Mouse (Mus musculus): ENCODE data around the gene Prpf31.

Prpf31 gene

DNA sequence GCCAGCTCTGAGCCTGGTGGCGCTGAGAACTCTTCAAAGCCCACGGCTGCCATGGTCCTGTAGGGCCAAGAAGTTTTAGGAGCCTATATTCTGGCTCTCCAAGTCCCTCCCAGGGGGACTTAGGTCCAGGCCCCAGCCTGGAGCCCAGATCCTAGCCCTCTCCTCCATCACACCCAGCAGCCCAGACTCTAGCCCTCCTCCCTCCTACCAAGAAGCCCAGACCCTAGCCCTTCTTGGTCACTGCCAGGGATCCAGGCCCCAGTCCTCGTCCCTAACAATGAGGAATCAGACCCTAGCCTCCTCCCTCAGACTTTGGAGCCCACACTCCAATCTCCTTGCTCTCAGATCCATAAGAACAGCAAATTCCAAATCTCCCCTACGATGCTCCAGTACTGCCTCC lies 755 bp upstream of the Prpf31 start:
- DNase-seq (ENCODE audit: low read depth), result no peak

DNA sequence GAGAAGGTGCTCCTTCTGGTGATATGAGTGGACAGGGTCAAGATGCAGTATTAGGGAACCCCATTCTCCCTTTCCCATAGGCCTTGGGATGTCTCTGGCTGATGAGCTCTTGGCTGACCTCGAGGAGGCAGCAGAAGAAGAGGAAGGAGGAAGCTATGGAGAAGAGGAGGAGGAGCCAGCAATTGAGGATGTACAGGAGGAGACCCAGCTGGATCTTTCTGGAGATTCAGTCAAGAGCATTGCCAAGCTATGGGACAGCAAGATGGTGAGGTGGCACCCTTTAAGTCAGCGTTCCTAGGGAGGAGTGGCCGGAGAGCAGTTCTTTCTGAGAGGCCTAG lies 662 bp downstream of the Prpf31 start:
- no peak for DNase-seq (ENCODE audit: low read depth)

DNA sequence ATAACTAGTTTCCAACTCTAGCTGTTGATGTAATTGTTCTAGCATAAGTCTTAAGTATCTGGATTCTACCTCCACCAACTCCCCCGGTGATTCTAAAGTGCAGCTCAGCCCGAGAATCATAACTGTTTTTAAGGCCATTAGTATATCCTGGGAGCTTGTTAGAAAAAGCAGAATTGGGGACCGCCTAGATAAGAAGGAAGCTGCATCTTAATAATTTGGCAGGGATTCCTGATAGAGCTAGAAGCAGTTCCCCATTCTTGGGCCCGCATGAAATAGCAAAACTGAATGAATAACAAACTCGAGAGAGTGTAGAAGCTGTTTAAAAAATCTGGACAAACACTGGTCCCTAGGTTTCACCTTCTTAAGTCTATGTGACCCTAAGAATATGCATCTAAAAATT lies 13.6 kb downstream of the Prpf31 start:
- DNase-seq (ENCODE audit: low read depth), result no peak

DNA sequence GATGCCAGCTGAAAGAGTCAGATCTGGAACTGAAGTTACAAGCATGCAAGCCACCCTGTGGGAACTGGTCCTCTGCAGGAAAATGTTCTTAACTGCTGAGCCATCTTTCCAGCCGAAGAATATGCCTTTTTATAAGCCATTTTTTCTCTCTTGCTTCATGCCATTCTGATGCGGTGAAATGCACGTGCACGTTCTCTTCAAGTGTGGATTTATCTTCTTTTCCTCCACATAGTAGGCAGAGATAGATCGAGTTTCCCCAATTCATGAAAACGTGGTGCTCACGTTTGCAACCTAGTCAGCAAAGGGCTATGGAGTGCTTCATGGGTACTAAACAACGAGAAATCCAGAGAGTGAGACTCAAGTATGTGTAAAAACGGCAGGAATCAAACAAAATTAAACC lies 14.1 kb downstream of the Prpf31 start:
- no peak for DNase-seq (ENCODE audit: low read depth)

DNA sequence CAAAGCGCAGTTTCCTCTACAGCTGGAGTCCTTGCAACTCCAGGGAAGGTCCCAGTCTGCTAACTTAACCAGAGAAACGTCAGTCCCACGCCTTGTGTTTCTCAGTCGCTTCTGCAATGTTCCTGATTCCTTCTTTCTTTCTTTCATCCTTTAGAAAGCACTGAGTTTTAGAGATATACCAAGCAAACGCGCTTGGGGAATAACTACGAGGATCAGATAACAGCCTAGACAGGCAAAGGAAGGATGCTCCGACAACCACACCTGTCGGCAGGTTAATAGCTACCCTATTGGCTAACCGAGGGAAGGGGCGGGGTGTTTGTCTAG lies 14.5 kb downstream of the Prpf31 start:
- no peak for DNase-seq (ENCODE audit: low read depth)

DNA sequence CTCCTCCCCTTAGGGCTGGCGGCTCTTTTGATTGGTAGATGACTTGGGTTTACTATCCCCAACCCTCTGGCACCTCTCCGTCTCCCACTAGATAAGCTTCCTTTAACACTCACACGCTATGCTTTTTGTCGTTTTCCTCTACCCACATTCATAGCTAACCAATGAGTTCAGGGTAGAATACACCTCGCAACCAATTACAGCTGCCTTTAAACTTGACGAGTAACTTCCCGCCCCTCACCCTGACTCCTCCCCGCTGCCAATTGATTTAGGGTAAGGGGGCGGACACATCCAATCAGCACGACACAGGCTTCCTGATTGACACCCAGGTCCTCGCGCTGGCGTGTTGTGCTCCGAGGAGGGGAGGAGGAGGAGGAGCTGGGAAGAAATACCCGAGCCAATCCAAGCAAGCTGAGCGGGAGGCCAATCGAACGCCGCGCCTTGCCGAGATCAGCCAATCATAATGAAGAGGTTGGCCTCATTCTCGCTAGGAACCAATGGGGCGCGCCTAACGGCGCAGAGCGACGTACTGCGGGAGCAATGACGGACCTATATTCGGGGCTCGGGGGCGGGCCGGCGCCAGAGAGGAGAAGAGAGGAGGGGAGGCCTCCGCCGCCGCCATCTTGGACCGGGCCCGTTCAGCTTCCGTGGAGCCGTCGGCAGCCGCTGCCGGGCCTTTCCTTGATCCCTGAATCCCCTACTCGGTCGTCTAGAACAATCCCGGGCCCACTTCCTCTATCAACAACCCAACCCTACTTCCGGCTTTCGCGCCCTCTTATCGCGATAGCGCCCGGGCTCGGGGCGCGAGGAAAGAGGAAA lies 15.1 kb downstream of the Prpf31 start, which contains the start of gene Cnot3:
Cnot3 (plus strand) TSS at position 597 of the 816 bp plus-strand sequence.
- DNase-seq (ENCODE audit: low read depth), result peak; percentile 97

DNA sequence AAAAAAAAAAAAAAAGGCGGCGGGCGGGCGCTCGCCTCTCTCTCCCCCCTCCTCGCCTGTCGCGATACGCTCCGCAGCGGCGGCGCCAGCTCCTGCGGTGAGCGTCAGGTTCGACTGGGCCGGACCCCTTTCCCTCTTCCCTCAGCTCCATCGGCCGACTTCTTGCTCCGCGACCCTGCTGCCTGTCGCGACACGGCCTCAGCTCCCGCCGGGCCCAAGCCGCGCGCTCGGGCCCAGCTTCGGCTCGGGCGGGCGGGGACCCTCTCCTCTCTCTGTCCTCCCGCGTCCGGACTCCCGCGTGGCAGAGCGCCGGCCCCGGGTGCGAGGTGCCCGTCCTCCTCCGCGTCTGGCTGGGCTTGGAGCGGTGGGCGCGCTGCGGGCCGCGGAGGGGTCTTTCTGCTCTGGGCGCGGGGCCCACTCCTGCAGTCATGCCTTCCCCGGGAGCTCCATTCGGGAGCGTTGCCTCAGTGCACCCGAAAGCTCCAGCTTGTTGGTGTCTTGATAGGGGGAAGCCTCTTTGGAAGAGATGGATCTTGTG lies 15.8 kb downstream of the Prpf31 start:
- no peak for DNase-seq (ENCODE audit: low read depth)

DNA sequence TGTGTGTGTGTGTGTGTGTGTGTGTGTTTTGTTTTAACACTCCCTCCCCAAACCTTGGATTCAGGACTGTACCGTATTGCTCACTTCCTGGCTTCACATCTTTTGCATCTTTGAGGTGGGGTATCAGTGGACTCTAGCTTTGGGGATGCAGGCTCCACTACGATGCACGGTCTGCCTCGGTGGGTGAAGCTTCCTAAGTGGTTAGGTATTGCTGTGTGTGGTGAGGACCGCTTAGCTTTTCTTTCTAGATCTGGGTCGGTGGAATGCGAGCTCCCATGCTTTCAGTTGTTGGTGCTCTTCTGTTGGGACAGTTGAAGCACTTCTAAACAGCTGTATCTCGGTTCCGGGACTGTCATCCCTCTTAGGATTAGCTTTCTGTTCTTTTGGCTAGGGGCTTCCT lies 16.4 kb downstream of the Prpf31 start:
- no peak for DNase-seq (ENCODE audit: low read depth)

DNA sequence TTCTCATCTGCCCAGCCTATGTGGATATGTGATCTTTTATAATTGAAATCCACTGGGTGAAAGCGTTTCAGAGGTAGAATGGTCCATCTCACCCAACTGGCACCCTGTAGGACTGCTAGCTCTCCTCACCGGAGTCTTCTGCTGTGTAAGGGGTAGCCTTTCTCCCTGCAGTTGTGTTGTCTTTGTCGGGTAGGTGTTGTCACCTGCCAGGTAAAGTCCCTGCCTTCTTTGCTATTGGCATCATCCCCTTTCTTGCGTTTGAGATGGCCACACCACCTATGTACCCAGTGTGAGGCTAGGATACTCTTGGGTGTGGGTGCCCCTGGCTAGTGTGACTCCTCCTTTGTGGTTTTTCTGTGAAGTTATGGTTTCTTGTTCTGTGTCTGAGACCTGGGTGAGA lies 16.9 kb downstream of the Prpf31 start:
- DNase-seq (ENCODE audit: low read depth), result no peak

DNA sequence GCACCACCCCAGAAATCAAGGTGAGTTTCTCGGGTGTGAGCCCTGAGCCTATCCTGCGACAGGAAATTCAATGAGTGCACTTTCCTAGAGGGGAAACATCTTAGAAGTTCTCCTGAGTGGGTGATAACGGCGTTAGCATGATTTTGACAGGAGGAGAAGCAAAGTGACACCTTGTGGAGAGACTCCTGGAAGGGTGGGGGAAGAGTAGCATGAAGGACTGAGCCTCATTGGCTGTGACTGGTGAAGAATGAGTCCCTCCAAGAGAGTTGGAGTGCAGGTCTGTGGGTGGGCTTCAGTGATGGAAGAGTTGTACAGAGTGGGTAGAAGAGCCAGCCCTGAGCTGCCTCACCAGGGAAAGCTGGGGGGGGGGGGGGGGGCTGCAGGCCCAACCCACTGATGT lies 27.2 kb downstream of the Prpf31 start:
- no peak for DNase-seq (ENCODE audit: low read depth)

DNA sequence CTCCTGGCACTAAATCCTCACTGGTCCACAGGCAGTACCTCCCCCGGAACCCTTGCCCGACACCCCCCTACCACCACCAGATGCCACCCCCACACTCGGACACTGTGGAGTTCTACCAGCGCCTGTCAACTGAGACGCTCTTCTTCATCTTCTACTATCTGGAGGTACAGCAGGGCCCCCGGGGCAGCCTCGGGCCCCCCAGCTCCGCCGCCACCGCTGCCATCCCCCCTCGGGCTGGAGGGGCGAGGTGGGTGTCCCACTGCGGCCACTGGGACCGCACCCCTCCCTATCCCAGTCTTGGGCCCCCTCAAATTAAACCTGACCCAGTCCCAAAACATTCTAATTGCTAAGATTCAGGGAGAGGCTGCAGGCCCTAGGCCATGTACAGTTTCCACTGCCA lies 28.8 kb downstream of the Prpf31 start:
- no peak for DNase-seq (ENCODE audit: low read depth)

DNA sequence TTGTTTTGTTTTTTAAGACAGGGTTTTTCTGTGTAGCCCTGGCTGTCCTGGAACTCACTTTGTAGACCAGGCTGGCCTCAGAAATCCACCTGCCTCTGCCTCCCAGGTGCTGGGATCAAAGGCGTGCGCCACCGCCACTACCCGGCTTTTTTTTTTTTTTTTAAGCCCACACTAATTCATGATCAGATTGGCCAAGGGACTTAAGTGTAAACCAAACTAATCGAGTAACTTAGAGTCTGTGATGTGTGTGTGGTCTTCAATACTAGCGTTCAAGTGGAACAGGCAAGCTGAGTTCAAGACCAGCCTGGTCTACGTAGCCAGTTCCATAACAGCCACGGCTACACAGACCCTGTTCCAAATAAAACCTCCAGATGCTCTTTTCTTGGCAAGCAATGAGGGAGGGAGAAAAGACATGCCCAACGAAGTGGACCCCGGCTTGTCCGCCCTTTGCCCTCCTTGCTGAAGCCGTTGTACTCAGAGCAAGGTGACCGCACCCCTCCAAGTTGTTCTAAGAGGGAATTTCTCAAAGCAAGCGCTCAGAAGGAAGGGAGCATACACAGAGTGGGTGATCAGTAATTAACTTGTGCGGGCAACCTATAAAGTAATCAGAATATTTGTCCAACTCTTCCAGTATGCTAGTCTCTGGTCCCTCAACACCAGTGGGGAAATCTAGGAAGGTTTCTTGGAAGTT lies 34.9 kb downstream of the Prpf31 start:
- no peak for DNase-seq (ENCODE audit: low read depth)

DNA sequence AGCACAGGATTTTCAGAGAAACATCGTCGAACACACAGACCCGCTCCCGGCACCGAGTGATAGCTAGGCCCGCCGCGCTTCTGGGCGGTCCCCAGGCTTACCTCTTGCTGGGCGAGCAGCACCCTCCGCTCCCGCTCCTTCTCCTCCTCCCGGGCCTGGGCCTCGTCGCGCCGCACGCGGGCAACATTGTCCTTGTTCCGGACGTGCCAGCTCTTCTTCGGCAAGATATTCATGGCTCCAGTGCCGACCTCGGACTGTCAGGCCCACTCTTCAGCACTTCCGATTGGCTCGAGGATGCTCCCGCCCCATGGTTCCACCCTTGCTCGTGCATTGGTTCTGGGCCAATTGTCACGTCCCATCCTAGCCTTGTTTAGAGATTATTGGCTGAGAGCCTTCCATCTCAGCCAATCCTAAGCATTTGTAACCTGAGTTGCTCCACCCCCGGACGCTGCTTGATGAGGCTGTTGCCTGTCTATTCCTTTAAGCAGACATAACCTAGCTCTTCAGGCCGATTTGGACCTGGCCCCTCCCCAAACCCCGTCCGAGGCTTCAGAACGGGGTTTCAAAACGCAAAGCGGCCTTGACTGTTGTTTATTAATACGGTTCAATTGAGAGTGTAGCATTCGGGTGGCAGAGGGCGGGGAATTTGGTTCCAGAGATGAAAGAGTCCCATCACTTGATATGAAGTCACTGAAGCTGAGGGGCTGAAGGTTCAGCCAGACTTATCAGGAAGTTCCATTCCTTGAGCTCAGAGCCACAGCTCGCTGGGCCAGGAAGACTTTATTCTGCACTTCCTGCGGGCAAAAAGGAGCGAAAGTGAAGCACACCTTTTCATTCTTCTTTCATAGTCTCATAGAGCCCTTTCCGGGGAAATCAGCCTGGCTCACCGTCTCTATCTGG lies 35.7 kb downstream of the Prpf31 start, which contains the start of gene Leng1:
Leng1 (minus strand) TSS at position 626 of the 900 bp plus-strand sequence.
- DNase-seq (ENCODE audit: low read depth), result peak; percentile 96

DNA sequence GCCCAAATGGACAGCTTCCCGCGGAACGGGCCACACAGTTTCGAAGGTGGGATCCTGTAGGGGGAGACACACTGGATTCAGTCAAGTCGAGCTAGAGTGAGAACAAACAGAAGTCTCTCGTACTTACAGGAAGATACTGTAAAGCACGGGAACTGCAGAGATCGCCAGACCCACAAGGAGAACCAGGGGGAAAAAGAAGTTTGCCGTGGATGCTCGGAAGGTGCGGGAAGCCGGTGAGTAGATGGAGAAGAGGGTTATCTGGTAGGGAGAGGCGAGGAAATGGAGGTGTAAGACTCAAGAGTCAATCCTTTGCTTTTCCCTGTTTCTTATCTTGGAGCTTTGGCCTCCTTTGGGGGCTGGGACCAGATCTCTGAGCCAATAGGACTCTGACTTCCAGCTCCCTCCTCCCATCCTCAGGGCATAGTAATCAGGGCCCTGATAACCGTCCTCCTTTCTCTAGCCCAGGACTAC lies 37.2 kb downstream of the Prpf31 start:
- peak; percentile 59 for DNase-seq (ENCODE audit: low read depth)

DNA sequence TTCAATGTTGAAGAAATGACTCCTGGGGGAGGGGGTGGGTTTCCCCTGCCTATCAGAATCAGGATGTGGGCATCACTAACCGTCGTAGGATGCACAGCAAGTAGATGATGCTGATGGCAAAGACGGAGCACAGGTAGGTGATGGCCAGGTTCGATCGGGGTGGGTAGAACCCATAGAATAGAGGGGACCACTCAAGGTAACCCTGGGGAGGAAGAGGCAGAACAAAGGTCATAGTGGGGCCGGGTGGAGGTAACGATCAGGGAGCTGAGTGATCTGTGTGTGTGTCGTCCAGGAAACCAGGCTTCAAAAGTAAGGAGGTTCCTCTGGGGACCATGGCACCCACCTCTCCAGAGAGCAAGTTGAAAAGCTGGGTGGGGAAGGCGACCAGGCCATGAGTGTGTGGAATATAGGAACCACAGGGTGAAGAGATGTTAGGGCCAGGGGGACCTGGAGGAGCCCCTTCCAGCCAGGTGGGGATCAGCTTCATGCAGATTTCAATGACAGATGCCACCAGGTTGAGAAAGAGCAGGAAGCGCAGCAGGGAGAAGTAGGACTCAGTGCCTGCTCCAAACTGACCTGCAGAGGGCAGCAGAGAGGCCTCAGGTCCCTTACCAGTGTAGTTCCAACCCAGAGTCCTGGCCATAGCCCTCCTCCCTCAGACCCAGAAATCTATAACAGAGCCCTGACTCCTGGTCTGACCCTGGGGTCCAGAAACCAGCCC lies 44.9 kb downstream of the Prpf31 start:
- peak; percentile 72 for DNase-seq (ENCODE audit: low read depth)

DNA sequence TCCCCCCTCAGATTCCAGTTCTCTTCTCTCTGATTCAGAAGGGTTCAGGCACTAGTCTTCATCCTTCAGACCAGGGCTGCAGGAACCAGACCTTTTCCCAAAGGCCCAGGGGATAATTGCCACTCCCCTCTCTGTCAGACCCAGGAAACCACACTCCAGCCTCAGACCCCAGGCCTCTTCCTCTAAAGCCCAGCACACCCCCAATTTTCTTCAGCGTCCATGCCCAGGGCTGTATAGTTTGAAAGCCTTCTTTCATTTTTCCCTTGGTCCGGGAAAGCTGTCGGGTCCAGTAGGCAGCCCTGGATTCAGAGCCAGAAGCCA lies 45.4 kb downstream of the Prpf31 start:
- no peak for DNase-seq (ENCODE audit: low read depth)

DNA sequence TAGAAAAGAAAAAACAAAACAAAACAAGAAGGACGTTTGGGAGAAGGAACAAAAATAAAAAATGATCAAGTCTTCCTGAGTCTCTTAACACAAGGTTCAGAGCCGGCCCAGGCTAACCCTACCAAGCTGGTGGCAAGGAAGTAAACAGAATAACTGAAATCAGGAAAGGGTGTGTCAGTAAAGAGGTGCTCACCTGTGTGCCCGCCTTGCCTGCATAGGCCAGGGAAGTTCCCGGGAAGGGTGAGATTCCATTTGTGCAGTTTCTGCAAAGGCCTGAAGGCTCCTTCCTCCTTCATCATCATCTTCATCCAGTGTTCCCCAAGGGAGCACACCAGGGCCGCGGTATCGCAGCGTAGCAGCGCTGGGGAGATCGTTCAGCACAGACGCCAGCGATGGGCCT lies 46.6 kb downstream of the Prpf31 start:
- no peak for DNase-seq (ENCODE audit: low read depth)

DNA sequence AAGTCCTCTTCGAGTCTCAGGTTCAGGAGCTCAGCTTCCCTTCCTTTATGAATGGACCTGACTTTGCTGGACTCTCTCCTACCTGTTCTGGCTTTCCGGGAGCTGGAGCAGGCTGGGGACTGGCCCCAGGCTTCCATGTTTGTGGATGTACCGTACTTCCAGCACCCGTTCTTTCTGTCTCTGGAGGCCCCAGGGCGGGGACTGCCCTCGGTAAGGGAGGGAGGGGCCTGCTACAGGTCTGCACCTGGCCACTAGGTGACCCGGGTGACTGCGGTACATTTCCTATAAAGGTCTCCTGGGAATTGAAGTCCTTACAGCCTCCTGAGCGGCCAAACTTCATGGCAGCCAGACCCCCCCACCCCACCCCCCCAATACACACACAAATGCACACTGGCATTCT lies 47.6 kb downstream of the Prpf31 start, which contains the start of gene Tmc4:
Tmc4 (minus strand) TSS at position 212 of the 400 bp plus-strand sequence.
- DNase-seq (ENCODE audit: low read depth), result no peak

DNA sequence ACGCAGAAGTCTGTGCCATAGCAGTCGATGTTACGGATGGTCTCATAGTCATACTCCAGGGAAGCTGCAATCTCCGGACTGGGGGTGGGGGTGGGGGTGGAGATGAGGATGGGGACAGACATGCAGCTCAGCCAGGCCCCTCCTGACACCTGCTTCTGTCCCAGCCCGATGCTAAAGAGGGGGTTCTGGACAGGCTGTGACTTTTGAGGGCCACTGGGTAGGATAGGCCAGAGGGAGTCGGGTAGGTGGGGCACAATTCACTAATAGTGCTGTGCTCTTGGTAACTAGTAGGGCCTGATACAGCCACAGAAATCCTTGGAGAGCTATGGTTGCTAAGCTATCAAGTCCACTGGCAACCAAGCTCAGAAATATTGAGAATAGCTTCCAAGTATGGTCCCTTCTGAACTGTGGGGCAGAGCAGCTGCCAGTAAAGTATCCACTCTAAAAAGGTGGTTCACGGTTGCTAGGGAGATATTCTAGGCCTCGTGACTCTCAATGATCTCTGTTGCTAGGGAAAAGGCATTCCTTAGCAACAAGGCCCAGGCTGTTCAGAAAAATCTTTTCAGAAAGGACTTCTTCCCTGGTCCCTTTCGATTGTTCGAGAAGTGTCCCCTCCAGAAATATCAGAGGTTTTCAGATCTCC lies 54.2 kb downstream of the Prpf31 start:
- no peak for DNase-seq (ENCODE audit: low read depth)

DNA sequence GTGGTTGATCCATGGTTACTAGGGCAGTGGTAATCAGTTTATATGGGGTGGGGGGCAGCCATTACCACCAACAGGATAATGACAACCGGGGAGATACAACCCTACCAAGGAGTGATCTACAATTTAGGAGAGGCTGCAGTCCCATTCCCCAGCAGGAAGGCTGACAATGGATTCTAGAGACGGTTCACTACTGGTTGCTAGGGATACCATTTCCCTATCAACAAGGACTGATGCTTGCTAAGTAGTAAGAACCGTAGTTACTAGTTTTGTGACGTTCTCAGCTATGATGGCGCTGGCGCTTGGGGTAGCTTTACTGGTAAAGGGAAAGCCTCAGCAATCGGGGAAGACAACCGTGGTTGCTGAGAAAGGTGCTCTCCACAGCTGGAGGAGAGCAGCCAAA lies 54.9 kb downstream of the Prpf31 start:
- DNase-seq (ENCODE audit: low read depth), result no peak

All from c-Kit-positive CD71-positive TER-119-negative erythroid progenitor cells, embryonic 14.5 days (primary cell).